Mouse (Mus musculus): ENCODE measurements around the gene Ccdc186.
"Not testable (repeated sequence)": the region's sequence is repeated elsewhere in the genome, so short reads cannot be mapped to it uniquely, and the experiment has no call there.

Ccdc186 gene

GRCm38 (mm10) chr19:56756412-56756811 lies 65.6 kb downstream of the Ccdc186 start:
- no peak for DNase-seq (ENCODE audit: low spot score)

GRCm38 (mm10) chr19:56754456-56754855 lies 67.5 kb downstream of the Ccdc186 start:
- DNase-seq (ENCODE audit: low spot score), result not testable (repeated sequence)

- no peak for DNase-seq (ENCODE audit: low spot score)
Measured at GRCm38 (mm10) chr19:56750709-56751108, 71.3 kb downstream of the Ccdc186 start.

DNA sequence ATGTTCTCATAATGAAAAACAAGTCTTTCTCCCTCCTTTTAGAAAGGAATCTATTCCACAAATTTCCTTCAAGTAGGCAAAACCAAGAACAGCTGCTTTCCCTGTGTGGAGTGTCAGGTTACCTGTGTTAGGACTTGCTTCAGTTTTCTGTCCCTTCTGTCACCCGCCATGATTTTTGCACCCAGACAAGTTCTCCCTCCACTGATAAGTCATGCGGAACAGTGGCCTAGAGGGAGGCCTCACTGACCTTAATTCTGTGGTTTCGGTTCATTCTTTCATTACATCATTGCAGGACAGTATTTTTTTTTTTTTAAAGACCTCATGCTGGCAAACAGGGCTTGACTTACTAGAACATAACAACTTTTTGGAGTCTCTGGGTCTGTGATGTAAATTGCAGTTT lies 72.6 kb downstream of the Ccdc186 start:
- no peak for DNase-seq (ENCODE audit: low spot score)

- DNase-seq (ENCODE audit: low spot score), result no peak
Measured at GRCm38 (mm10) chr19:56747878-56748277, 74.1 kb downstream of the Ccdc186 start.

- no peak for DNase-seq (ENCODE audit: low spot score)
Measured at GRCm38 (mm10) chr19:56746618-56747017, 75.4 kb downstream of the Ccdc186 start.

GRCm38 (mm10) chr19:56745528-56745927 lies 76.5 kb downstream of the Ccdc186 start:
- DNase-seq (ENCODE audit: low spot score), result no peak

DNA sequence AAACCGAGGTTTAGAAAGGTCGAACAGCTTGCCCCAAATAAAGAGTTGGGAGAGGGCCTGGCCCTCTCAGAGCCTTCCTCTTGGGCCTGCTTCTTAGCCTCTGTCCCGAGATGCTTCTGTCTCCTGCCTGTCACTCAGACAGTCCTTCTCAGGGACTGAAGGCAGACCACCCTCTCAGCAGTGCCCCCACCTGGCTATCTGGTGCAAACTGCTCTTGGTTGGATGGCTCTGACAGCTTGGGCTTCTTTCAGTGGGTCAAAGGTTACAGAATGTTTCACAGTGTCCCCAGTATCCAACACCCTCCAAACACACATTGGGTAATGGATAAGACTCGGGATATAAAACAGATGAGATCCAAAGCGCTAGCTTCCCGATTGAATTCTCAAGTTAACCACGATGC lies 76.9 kb downstream of the Ccdc186 start:
- no peak for DNase-seq (ENCODE audit: low spot score)
